Mouse (Mus musculus) stomach, embryonic 14.5 days (tissue): ENCODE data around the gene Snai3. TPM values are rescaled to one million over a fixed set of nuclear protein-coding genes. Genes with fewer than 3 reads are reported as not detected.

Source experiments
- ATAC-seq: fragments of 200-750 bp; cut with Nextera tagmentation; 2 replicates; pipeline ENCODE4 v1.8.0; 2017; ENCODE audit warnings: low read depth, moderate TSS enrichment; ENCODE audit not compliant: insufficient number of reproducible peaks, insufficient read depth, low FRiP score
- H3K27ac ChIP-seq: fragments of 300-500 bp; sonication (generic); 2 replicates; pipeline ENCODE4 v1.5.1; 2014; ENCODE audit warnings: mild to moderate bottlenecking, low read length, moderate library complexity, mixed read lengths
- H3K27me3 ChIP-seq: fragments of 300-500 bp; sonication (generic); 2 replicates; pipeline ENCODE4 v1.6.1; 2014; ENCODE audit warnings: low read length, control low read depth, mixed read lengths; ENCODE audit not compliant: control insufficient read depth, insufficient read depth
- H3K36me3 ChIP-seq: fragments of 300-500 bp; sonication (generic); 2 replicates; pipeline ENCODE4 v1.6.1; 2014; ENCODE audit warnings: mild to moderate bottlenecking, control low read depth, low read length, moderate library complexity, mixed read lengths; ENCODE audit not compliant: control insufficient read depth, insufficient read depth
- H3K4me1 ChIP-seq: fragments of 300-500 bp; sonication (generic); 2 replicates; pipeline ENCODE4 v1.6.1; 2014; ENCODE audit warnings: low read length, control low read depth, mixed read lengths; ENCODE audit not compliant: control insufficient read depth, insufficient read depth
- H3K4me2 ChIP-seq: fragments of 300-500 bp; sonication (generic); replicated peaks from 2 replicates; pipeline ENCODE4 v1.6.1; 2014; ENCODE audit warnings: low read depth, low read length, control low read depth
- H3K4me3 ChIP-seq: fragments of 300-500 bp; sonication (generic); 2 replicates; pipeline ENCODE4 v1.5.1; 2014; ENCODE audit warnings: low read depth, low read length, control low read depth
- H3K9ac ChIP-seq: fragments of 300-500 bp; sonication (generic); replicated peaks from 2 replicates; pipeline ENCODE4 v1.6.1; 2014; ENCODE audit warnings: low read depth, mild to moderate bottlenecking, control low read depth, low read length, moderate library complexity, mixed read lengths
- H3K9me3 ChIP-seq: fragments of 300-500 bp; sonication (generic); 2 replicates; pipeline ENCODE4 v1.6.1; 2016; ENCODE audit warnings: low read depth, low read length, control low read depth; ENCODE audit not compliant: control insufficient read depth
- WGBS: fragments of 180-500 bp; shearing (Covaris S2); extraction: QIAGEN DNeasy Blood & Tissue Kit; methylation state at CpG from one replicate; pipeline ENCODE4 v1.1.7; 2014; 5-methylcytosine and 5-hydroxymethylcytosine counted together
- polyA plus RNA-seq: library from polyadenylated mRNA; unstranded; fragments of >200 nt; fragmentation: Nextera tagmentation; extraction: Ambion mirVana; gene quantifications from 2 replicates; pipeline ENCODE4 v1.2.1, GENCODE M21; 2014

The Snai3 gene
- polyA plus RNA-seq, 1 experiment from 2014 or later: 0.39 TPM

GRCm38 (mm10) chr8:122475580-122476320, 15.2 kb upstream of the Snai3 start, which contains the start of the genes Rnf166 and Ctu2:
Rnf166 (minus strand) TSS chr8:122476064.
Ctu2 (plus strand) TSS chr8:122476143.
- Histone ChIP-seq H3K9me3 (no peaks in the 10 kb centered on the region), H3K27ac (peak within 1 kb of the TSS; percentile 8; the same call in 1 of the 2 replicates), H3K4me1 (peaks cover 9% of the 10 kb centered on the region), H3K9ac (peak within 1 kb of the TSS; percentile 58), H3K4me3 (peak within 1 kb of the TSS; percentile 59), H3K27me3 (no peaks in the 10 kb centered on the region), H3K36me3 (peaks cover 19% of the 10 kb centered on the region), H3K4me2 (peak within 1 kb of the TSS; percentile 83)
- WGBS: under 1% methylated on average over 97 of the region's 103 CpGs
- ATAC-seq: peak; percentile 92

GRCm38 (mm10) chr8:122474951-122475560, 14.5 kb upstream of the Snai3 start:
- Histone ChIP-seq H3K4me3 (peak overlapping the region; percentile 59), H3K36me3 (peaks cover 19% of the 10 kb centered on the region), H3K27me3 (no peaks in the 10 kb centered on the region), H3K9me3 (no peaks in the 10 kb centered on the region), H3K9ac (peak overlapping the region; percentile 58), H3K4me2 (peak overlapping the region; percentile 83), H3K4me1 (peaks cover 9% of the 10 kb centered on the region), H3K27ac (peak overlapping the region; percentile 8; the same call in 1 of the 2 replicates)
- ATAC-seq: no peak
- WGBS: 8% methylated on average over 16 of the region's 16 CpGs

GRCm38 (mm10) chr8:122473911-122474421, 13.4 kb upstream of the Snai3 start:
- H3K36me3 ChIP-seq: peaks cover 13% of the 10 kb centered on the region
- H3K4me3 ChIP-seq: no peak overlapping the region
- no peak overlapping the region for H3K9ac ChIP-seq
- H3K27ac ChIP-seq: no peak overlapping the region
- no peak overlapping the region for H3K4me2 ChIP-seq
- peaks cover 9% of the 10 kb centered on the region for H3K4me1 ChIP-seq
- 90% methylated on average over 8 of the region's 8 CpGs for WGBS
- ATAC-seq: no peak
- no peaks in the 10 kb centered on the region for H3K27me3 ChIP-seq
- no peaks in the 10 kb centered on the region for H3K9me3 ChIP-seq

- peaks cover 36% of the 10 kb centered on the region for H3K36me3 ChIP-seq
- no peak overlapping the region for H3K27ac ChIP-seq
- no peak overlapping the region for H3K4me2 ChIP-seq
- no peak overlapping the region for H3K4me3 ChIP-seq
- no peak overlapping the region for H3K9ac ChIP-seq
- WGBS: 87% methylated on average over 5 of the region's 5 CpGs
- H3K4me1 ChIP-seq: peaks cover 3% of the 10 kb centered on the region; the same call in 1 of the 2 replicates
- no peak for ATAC-seq
- no peaks in the 10 kb centered on the region for H3K9me3 ChIP-seq
- no peaks in the 10 kb centered on the region for H3K27me3 ChIP-seq
Observed at GRCm38 (mm10) chr8:122470691-122471090, 10.2 kb upstream of the Snai3 start.

GRCm38 (mm10) chr8:122469965-122470364, 9.4 kb upstream of the Snai3 start:
- WGBS: 82% methylated on average over 10 of the region's 10 CpGs
- peaks cover 3% of the 10 kb centered on the region; the same call in 1 of the 2 replicates for H3K4me1 ChIP-seq

GRCm38 (mm10) chr8:122469407-122469806, 8.9 kb upstream of the Snai3 start:
- WGBS: 80% methylated on average over 6 of the region's 6 CpGs
- H3K36me3 ChIP-seq: peaks cover 39% of the 10 kb centered on the region

More at GRCm38 (mm10) chr8:122469965-122470364, 9.4 kb upstream of the Snai3 start:
- Histone ChIP-seq H3K27ac (no peak overlapping the region), H3K36me3 (peaks cover 39% of the 10 kb centered on the region), H3K9me3 (no peaks in the 10 kb centered on the region), H3K27me3 (no peaks in the 10 kb centered on the region), H3K4me2 (no peak overlapping the region), H3K4me3 (no peak overlapping the region), H3K9ac (no peak overlapping the region)
- ATAC-seq: no peak

GRCm38 (mm10) chr8:122467816-122468215, 7.3 kb upstream of the Snai3 start:
- no peaks in the 10 kb centered on the region for H3K27me3 ChIP-seq
- no peak overlapping the region for H3K4me2 ChIP-seq
- no peak overlapping the region for H3K27ac ChIP-seq
- no peaks in the 10 kb centered on the region for H3K9me3 ChIP-seq
- no peaks in the 10 kb centered on the region for H3K4me1 ChIP-seq
- peaks cover 34% of the 10 kb centered on the region for H3K36me3 ChIP-seq
- no peak overlapping the region for H3K9ac ChIP-seq
- WGBS: 89% methylated on average over 13 of the region's 13 CpGs
- ATAC-seq: no peak
- H3K4me3 ChIP-seq: no peak overlapping the region

More at GRCm38 (mm10) chr8:122469407-122469806, 8.9 kb upstream of the Snai3 start:
- ATAC-seq: no peak
- no peaks in the 10 kb centered on the region for H3K27me3 ChIP-seq
- no peak overlapping the region for H3K4me2 ChIP-seq
- H3K4me1 ChIP-seq: no peaks in the 10 kb centered on the region
- H3K4me3 ChIP-seq: no peak overlapping the region
- no peak overlapping the region for H3K9ac ChIP-seq
- H3K9me3 ChIP-seq: no peaks in the 10 kb centered on the region
- no peak overlapping the region for H3K27ac ChIP-seq

- Histone ChIP-seq H3K4me1 (peaks cover 10% of the 10 kb centered on the region; the same call in 1 of the 2 replicates), H3K4me2 (no peak overlapping the region), H3K9me3 (no peaks in the 10 kb centered on the region), H3K4me3 (no peak overlapping the region), H3K36me3 (peaks cover 28% of the 10 kb centered on the region), H3K9ac (no peak overlapping the region), H3K27ac (no peak overlapping the region), H3K27me3 (peaks cover 10% of the 10 kb centered on the region)
- WGBS: 67% methylated on average over 7 of the region's 7 CpGs
- ATAC-seq: no peak
Observed at GRCm38 (mm10) chr8:122464985-122465384, 4.5 kb upstream of the Snai3 start.
